24 mouse cellular contexts compared by ENCODE assay signal in the genomic region with DNA sequence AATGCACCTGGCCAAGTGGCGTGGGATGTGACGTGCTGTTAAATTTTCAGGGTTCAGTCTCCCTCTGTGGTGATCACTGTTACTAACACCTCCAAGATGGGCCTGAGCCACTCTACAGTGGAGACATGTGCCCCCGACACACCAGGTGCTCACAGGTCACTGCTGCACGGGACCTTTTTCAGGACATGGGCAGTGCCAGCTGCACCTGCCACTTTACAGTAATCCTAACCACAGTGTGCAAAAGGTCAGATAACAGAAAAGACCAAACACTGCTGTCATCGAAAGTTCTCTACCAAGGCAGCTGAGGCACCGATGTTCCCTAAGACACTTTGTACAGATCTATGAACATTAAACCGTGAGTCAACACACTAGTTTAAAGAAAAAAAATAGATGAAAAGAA. TPM values are rescaled to one million over a fixed set of nuclear protein-coding genes. Genes with fewer than 3 reads are reported as not detected.
DNase-seq lines count a peak whose midpoint lies in the region; ATAC-seq and TF ChIP-seq lines count a peak whose summit lies in the region.
"Had no signal": no experiment of that assay in that cellular context is flagged by ENCODE, and none has a peak within 500 bp of the region (broad histone marks: within the 10 kb centered on the region; RNA-seq: fewer than 3 reads in every experiment).

No protein-coding gene starts in this region.

- H3K4me1 ChIP-seq in kidney, adult 2 months (ENCODE audit: control insufficient read depth, insufficient read depth, low read length) = peaks cover 14% of the 10 kb centered on the region; the same call in 1 of the 2 replicates
- peaks cover 21% of the 10 kb centered on the region for H3K4me1 ChIP-seq in midbrain, embryonic 13.5 days (replicated peaks)
- peaks cover 18% of the 10 kb centered on the region for H3K4me1 ChIP-seq in midbrain, embryonic 16.5 days (ENCODE audit: control insufficient read depth, insufficient read depth, low read length)
- H3K4me1 ChIP-seq: embryonic facial prominence, embryonic 10.5 days had no signal

- peak overlapping the region; percentile 8; the same call in 1 of the 2 replicates for H3K27ac ChIP-seq in kidney, adult 2 months (ENCODE audit: insufficient read depth, low read depth, low read length)
- H3K27ac ChIP-seq in midbrain, embryonic 13.5 days = no peak overlapping the region
- H3K27ac ChIP-seq in midbrain, embryonic 16.5 days (ENCODE audit: low read length) = no peak overlapping the region
- H3K27ac ChIP-seq: embryonic facial prominence, embryonic 10.5 days; forebrain, embryonic 13.5 days; gastrocnemius, adult 2 months; heart, embryonic 13.5 days; hindbrain, embryonic 12.5 days had no signal

- peaks cover 34% of the 10 kb centered on the region for H3K36me3 ChIP-seq in kidney, adult 2 months (ENCODE audit: control insufficient read depth, insufficient read depth, low read length)
- peaks cover 94% of the 10 kb centered on the region for H3K36me3 ChIP-seq in midbrain, embryonic 13.5 days
- peaks cover 49% of the 10 kb centered on the region for H3K36me3 ChIP-seq in midbrain, embryonic 16.5 days (ENCODE audit: control insufficient read depth, insufficient read depth, low read length)

- 0 out of 2 replicates have a peak, but pooled peaks have one; percentile 30 for ATAC-seq in midbrain, embryonic 13.5 days
- ATAC-seq in midbrain, embryonic 16.5 days = no peak
- ATAC-seq in megakaryocyte progenitor cell, adult 5-6 weeks (replicated peaks; ENCODE audit: poor library complexity) = 0 out of 2 replicates have a peak, but pooled peaks have one; percentile 17
- ATAC-seq in monocyte, adult 5-6 weeks (replicated peaks; ENCODE audit: insufficient number of reproducible peaks, low FRiP score, low TSS enrichment, poor library complexity, severe bottlenecking) = no peak
- ATAC-seq: forebrain, embryonic 13.5 days; forebrain, postnatal 0 days; hindbrain, embryonic 16.5 days had no signal

- H3K4me2 ChIP-seq in midbrain, embryonic 13.5 days (replicated peaks) = no peak overlapping the region
- H3K4me2 ChIP-seq in midbrain, embryonic 16.5 days (ENCODE audit: low read length) = no peak overlapping the region
- H3K4me2 ChIP-seq: forebrain, embryonic 13.5 days; heart, embryonic 13.5 days; hindbrain, embryonic 12.5 days had no signal

- no peaks in the 10 kb centered on the region for H3K27me3 ChIP-seq in kidney, adult 2 months (replicated peaks; ENCODE audit: control insufficient read depth, insufficient read depth, low read length)
- no peaks in the 10 kb centered on the region for H3K27me3 ChIP-seq in midbrain, embryonic 13.5 days
- no peaks in the 10 kb centered on the region for H3K27me3 ChIP-seq in midbrain, embryonic 16.5 days (ENCODE audit: control insufficient read depth, insufficient read depth, low read depth, low read length)
- H3K27me3 ChIP-seq: CH12.LX; forebrain, embryonic 13.5 days; heart, embryonic 13.5 days; hindbrain, embryonic 12.5 days had no signal

- WGBS in kidney, adult 2 months = 72% methylated on average over 7 of the region's 7 CpGs
- 98% methylated on average over 7 of the region's 7 CpGs for WGBS in midbrain, embryonic 13.5 days
- 95% methylated on average over 7 of the region's 7 CpGs for WGBS in midbrain, embryonic 16.5 days

- no peak overlapping the region for H3K4me3 ChIP-seq in kidney, adult 2 months (ENCODE audit: insufficient read depth, low read depth, low read length)
- no peak overlapping the region for H3K4me3 ChIP-seq in midbrain, embryonic 13.5 days (replicated peaks)
- H3K4me3 ChIP-seq in midbrain, embryonic 16.5 days (ENCODE audit: low read depth, low read length) = no peak overlapping the region
- H3K4me3 ChIP-seq: embryonic facial prominence, embryonic 10.5 days; forebrain, embryonic 13.5 days; gastrocnemius, adult 2 months; heart, embryonic 13.5 days; hindbrain, embryonic 12.5 days had no signal

- no peak for TF ChIP-seq CTCF in kidney, adult 2 months (conservative IDR thresholded peaks at IDR 0.05; ENCODE audit: insufficient read depth, insufficient read length, low read depth, low read length)

- no peak for DNase-seq in kidney, adult 2 months
- no peak for DNase-seq in kidney, postnatal 25 days
- no peak for DNase-seq in cerebellum, adult 8-10 months
- DNase-seq: adrenal gland, postnatal 10 days; cerebellum, adult 11-12 months; cerebellum, adult 9-11 months; forebrain, postnatal 0 days; gastrocnemius, adult 2 months; gastrocnemius, postnatal 25 days; heart, postnatal 36 days had no signal

- no peaks in the 10 kb centered on the region for H3K9me3 ChIP-seq in midbrain, embryonic 13.5 days
- H3K9me3 ChIP-seq in midbrain, embryonic 16.5 days (replicated peaks; ENCODE audit: control insufficient read depth, low read length, poor library complexity, severe bottlenecking) = no peaks in the 10 kb centered on the region
- H3K9me3 ChIP-seq: embryonic facial prominence, embryonic 10.5 days; forebrain, embryonic 13.5 days; heart, embryonic 13.5 days; hindbrain, embryonic 12.5 days had no signal

- TF ChIP-seq POLR2A in kidney, adult 2 months (IDR thresholded peaks at IDR 0.05; ENCODE audit: low read depth, low read length) = no peak

- no peak overlapping the region for H3K9ac ChIP-seq in midbrain, embryonic 13.5 days (replicated peaks)
- H3K9ac ChIP-seq in midbrain, embryonic 16.5 days (ENCODE audit: low read depth, low read length) = no peak overlapping the region
- H3K9ac ChIP-seq: forebrain, embryonic 13.5 days; forebrain, postnatal 0 days; heart, embryonic 13.5 days; hindbrain, embryonic 12.5 days had no signal

RNA-seq across cellular contexts. Expression of a gene that starts 16.8 kb away (rescaled TPM):
- polyA plus RNA-seq in kidney, adult 2 months (2012; rRNA removed) = 247 and 334 TPM in 2 replicates
- polyA plus RNA-seq in midbrain, embryonic 13.5 days (2015; fragmentation: Nextera tagmentation; extraction: Ambion mirVana) = 517 and 568 TPM in 2 replicates
- 553 and 565 TPM in 2 replicates for polyA plus RNA-seq in midbrain, embryonic 16.5 days (2015; fragmentation: Nextera tagmentation; extraction: Ambion mirVana)
- total RNA-seq in megakaryocyte progenitor cell, adult 5-6 weeks (2015) = 89.6 and 104 TPM in 2 replicates
- total RNA-seq in megakaryocyte progenitor cell, adult 5-6 weeks (2017) = 172 and 200 TPM in 2 replicates
- 91.5 to 141 TPM (median 130 TPM) in 3 replicates for total RNA-seq in monocyte, adult 5-6 weeks (2017)

RNA-seq across cellular contexts. Expression of a gene that starts 16.9 kb away (rescaled TPM):
- 8.0 and 9.3 TPM in 2 replicates for polyA plus RNA-seq in kidney, adult 2 months (2012; rRNA removed)
- 14.4 and 16.2 TPM in 2 replicates for polyA plus RNA-seq in midbrain, embryonic 13.5 days (2015; fragmentation: Nextera tagmentation; extraction: Ambion mirVana)
- polyA plus RNA-seq in midbrain, embryonic 16.5 days (2015; fragmentation: Nextera tagmentation; extraction: Ambion mirVana) = 9.8 and 12.4 TPM in 2 replicates
- total RNA-seq in megakaryocyte progenitor cell, adult 5-6 weeks (2015) = 21.6 and 28.0 TPM in 2 replicates
- 24.4 and 30.2 TPM in 2 replicates for total RNA-seq in megakaryocyte progenitor cell, adult 5-6 weeks (2017)
- total RNA-seq in monocyte, adult 5-6 weeks (2017) = 43.2 to 56.5 TPM (median 45.5 TPM) in 3 replicates

RNA-seq across cellular contexts. Expression of a gene that starts 46.5 kb away (rescaled TPM):
- polyA plus RNA-seq in kidney, adult 2 months (2012; rRNA removed) = 64.3 and 85.6 TPM in 2 replicates
- polyA plus RNA-seq in midbrain, embryonic 13.5 days (2015; fragmentation: Nextera tagmentation; extraction: Ambion mirVana) = 0.26 and 0.27 TPM in 2 replicates
- 1.6 and 3.1 TPM in 2 replicates for polyA plus RNA-seq in midbrain, embryonic 16.5 days (2015; fragmentation: Nextera tagmentation; extraction: Ambion mirVana)
- 1.3 and 1.9 TPM in 2 replicates for total RNA-seq in megakaryocyte progenitor cell, adult 5-6 weeks (2015)
- 0.12 and 0.51 TPM in 2 replicates for total RNA-seq in megakaryocyte progenitor cell, adult 5-6 weeks (2017)
- not detected in 3 replicates for total RNA-seq in monocyte, adult 5-6 weeks (2017)
- total RNA-seq: gastrocnemius, adult 2 months; gastrocnemius, postnatal 25 days; heart, postnatal 36 days had no signal
- polyA plus RNA-seq: heart, postnatal 0 days had no signal

RNA-seq across cellular contexts. Expression of a gene that starts 50.2 kb away (rescaled TPM):
- 7.6 and 9.0 TPM in 2 replicates for polyA plus RNA-seq in kidney, adult 2 months (2012; rRNA removed)
- polyA plus RNA-seq in midbrain, embryonic 13.5 days (2015; fragmentation: Nextera tagmentation; extraction: Ambion mirVana) = not detected in 2 replicates
- not detected in 2 replicates for polyA plus RNA-seq in midbrain, embryonic 16.5 days (2015; fragmentation: Nextera tagmentation; extraction: Ambion mirVana)
- not detected in 2 replicates for total RNA-seq in megakaryocyte progenitor cell, adult 5-6 weeks (2015)
- total RNA-seq in megakaryocyte progenitor cell, adult 5-6 weeks (2017) = not detected in 2 replicates
- total RNA-seq in monocyte, adult 5-6 weeks (2017) = not detected in 3 replicates
- total RNA-seq: adrenal gland, postnatal 10 days; adrenal gland, postnatal 4 days; CH12.LX; forebrain, postnatal 0 days; gastrocnemius, adult 2 months; gastrocnemius, postnatal 25 days; granulocyte monocyte progenitor cell, adult 5-6 weeks; heart, postnatal 36 days had no signal
- polyA plus RNA-seq: embryonic facial prominence, embryonic 10.5 days; embryonic facial prominence, embryonic 14.5 days; forebrain, embryonic 13.5 days; forebrain, postnatal 0 days; heart, embryonic 13.5 days; heart, postnatal 0 days; hindbrain, embryonic 12.5 days had no signal

Comparison
In these comparisons a context has a peak if more than half of its experiments do, and no peak if none do; other contexts are left out.
1. ATAC-seq: peak in midbrain, embryonic 13.5 days (single experiment) and megakaryocyte progenitor cell, adult 5-6 weeks (single experiment); none in midbrain, embryonic 16.5 days (single experiment) and monocyte, adult 5-6 weeks (single experiment).
2. RNA of a gene that starts 46.5 kb away (polyA plus RNA-seq): 64.3 to 85.6 TPM in kidney, adult 2 months; 1.6 to 3.1 TPM in midbrain, embryonic 16.5 days and 0.26 to 0.27 TPM in midbrain, embryonic 13.5 days; every median in the first group is over 10 times any median in the second.